Mouse (Mus musculus) heart, adult 2 months (tissue): ENCODE data around the gene Prex1.

Experiments used
- CTCF ChIP-seq: fragments of 200-600 bp; IDR thresholded peaks from 2 replicates; pipeline ENCODE4 v1.8.1; 2022; ENCODE audit warnings: antibody characterized with exemption, mild to moderate bottlenecking, moderate library complexity
- POLR2A ChIP-seq: fragments of 200-500 bp; IDR thresholded peaks from 2 replicates; pipeline ENCODE4 v1.6.1; 2011; ENCODE audit warnings: mild to moderate bottlenecking, low read depth, low read length, control low read depth; ENCODE audit not compliant: insufficient read depth

- TF ChIP-seq CTCF (no peak), POLR2A (no peak)
Measured at GRCm38 (mm10) chr2:166520536-166520935, 193.1 kb downstream of the Prex1 start.
